Mouse (Mus musculus): ENCODE results near the gene Kcnq4.

The Kcnq4 gene

DNA sequence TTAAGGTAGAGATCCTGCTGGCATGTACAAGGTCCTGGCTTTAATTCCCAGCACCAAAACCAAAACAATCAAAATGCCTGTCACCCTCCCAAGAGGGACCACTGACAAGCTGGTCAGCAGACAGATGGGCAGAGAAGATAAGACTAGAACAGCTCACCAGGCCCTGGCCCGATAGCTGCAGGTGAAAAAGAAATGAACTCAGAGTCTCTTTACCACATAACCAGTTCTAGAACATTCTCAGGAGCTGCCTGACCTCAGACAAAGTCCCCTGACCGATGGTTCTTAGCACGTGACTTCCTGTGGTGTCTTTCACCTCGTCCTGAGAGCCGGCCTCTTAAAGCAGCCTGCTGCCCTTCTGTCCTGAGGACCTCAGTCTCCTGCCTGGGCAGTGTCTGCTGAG lies 78.8 kb downstream of the Kcnq4 start:
- DNase-seq = no peak

DNA sequence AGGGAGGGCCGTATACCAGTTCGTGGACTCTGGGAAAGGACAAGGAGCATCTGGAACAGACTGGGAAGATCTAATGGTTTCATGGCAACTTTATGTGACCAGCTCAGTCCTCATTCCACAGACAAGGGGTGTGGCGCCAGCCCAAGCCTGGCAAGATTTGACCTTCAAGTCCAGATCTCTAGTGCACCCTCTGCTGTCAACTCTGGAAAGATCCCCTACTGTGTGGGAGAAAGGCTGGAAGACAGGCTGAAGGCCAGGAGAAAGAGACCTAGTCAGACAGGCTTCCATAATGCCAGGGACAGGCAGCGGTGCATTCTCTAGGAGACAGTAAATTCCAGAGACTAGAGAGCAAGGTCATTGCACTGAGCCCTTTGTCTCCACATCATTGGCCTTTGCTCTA lies 79.9 kb downstream of the Kcnq4 start:
- DNase-seq = no peak

DNA sequence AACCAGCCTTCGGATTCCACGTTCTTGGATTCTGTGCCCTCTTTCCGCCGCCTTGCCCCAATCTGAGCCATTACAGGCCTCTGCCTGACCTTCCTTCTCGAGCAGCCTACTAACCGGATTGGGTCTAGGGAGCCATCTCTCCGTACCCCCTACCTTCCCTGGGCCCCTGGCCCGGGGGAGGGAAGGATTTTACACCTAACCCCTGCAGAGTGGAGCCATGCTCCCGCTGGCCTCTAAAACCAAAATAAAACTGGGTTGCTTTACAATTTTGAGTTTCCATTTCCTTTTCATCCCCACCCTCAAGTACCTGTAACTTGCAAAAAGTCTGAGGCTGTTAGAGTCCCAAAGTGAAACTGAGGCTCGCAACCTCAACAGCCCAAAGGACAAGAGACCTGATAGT lies 80.9 kb downstream of the Kcnq4 start:
- DNase-seq = no peak

DNA sequence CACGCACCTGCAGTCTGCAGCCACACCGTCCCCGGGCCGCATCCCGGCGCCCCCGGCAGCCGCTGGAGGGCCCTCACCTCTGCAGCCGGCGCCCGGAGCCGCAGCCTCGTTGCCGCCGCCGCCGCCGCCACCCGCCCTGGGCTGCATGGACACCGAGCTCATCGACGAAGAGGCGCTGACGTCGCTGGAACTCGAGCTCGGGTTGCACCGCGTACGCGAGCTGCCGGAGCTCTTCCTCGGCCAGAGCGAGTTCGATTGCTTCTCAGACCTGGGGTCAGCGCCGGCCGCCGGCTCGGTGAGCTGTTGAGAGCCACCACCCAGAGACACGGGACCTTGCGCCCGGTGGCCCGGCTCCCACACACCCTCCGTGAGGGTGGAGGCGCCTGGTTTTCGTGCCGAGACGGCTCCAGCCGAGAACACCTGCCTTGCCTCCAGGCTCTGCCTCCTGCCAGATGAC lies 81.3 kb downstream of the Kcnq4 start:
- DNase-seq = peak; percentile 53 to 56

DNA sequence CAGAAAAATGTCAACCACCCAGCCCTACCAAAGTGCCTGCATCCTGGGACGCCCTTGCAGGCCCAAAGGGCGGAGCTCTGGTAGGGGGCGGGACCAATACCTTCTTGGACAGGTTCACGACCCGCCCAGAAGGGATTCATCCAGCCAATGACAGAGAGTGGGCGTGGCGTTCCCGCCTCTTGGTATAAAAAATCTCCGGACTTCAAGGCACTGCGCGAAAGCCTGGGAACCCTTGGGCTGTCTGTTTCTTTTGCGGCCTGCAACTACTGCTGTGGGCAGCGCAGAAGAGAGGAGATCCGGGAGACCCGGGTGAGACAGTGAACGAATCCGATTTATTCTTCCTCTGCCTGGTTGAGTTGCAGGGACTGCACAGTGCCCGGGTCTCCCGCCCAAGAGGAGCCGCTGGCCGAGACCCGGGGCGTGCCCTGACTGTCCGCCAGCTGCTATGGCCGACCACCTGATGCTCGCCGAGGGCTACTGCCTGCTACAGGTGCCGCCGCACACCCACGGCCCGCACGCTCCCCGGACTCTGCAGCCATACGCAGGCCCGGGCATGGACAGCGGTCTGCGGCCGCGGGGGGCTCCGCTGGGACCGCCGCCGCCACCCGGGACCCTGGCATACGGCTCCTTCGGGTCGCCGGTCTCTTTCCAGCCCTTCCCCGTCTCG lies 81.9 kb downstream of the Kcnq4 start, which contains the start of gene Cited4:
TSS of gene Cited4 (plus strand) at position 215 of the 667 bp plus-strand sequence.
- DNase-seq = peak; percentile 85 to 88

DNA sequence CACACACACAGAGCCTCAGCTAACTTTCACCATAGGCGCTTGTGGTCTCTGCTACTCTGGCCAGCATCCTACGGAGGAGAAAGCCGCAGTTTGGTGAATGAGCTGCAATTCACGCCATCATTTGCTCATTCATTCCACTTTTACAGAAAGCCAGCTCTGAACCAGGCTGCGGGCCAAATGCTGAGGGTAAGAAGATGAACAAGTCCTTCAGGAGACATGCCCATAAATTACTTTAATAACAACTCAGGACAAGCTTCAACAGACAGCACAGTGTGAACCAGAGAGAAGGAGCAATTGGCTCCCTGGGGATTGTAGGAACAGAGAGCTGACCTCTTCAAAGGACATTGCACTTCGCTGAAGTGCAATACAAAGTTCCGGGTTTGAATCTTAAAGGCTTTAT lies 82.6 kb downstream of the Kcnq4 start:
- DNase-seq = no peak

DNA sequence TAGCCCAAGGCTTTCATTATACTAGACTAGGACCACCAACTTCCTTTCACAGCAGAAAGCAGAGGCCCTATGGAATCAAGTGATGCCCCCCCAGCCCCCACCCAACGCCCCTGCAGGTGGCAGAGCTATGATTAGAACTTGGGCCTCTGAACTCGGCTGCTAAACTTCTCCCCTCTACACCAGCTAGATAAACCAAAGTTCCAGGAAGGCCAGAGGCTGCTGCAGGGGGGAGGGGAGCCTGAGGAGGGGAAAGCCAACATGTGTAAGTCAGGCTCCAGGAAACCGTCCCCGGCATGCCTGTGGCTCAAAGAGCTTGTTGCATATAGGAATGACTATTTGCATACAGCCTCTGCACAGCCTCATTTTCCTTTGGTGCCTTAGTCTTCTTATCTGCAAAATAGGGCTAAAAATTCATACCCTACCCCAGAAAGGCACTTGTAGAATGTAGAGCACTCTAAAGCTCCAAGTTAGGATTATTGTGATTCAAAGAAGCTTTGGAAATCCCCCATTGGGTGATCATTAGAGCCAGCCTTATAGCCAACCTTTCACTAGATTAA lies 83.2 kb downstream of the Kcnq4 start:
- no peak for DNase-seq

DNA sequence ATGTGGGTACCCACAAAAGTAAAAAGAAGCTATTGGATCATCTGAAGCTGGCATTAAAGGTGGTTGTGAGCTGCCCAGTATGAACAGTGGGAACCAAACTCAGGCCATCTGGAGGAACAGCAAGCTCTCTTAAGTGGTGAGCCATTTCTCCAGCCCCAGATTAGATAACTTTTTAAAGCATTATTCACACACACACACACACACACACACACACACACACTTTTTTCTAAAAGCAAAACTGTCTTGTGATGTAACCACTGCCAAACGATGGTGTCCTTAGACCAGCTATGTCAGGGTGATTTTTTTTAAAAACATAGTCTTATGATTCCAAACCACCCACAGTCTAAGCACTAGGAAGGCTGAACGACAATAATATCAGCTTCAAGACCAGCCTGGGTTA lies 83.8 kb downstream of the Kcnq4 start:
- no peak for DNase-seq

DNA sequence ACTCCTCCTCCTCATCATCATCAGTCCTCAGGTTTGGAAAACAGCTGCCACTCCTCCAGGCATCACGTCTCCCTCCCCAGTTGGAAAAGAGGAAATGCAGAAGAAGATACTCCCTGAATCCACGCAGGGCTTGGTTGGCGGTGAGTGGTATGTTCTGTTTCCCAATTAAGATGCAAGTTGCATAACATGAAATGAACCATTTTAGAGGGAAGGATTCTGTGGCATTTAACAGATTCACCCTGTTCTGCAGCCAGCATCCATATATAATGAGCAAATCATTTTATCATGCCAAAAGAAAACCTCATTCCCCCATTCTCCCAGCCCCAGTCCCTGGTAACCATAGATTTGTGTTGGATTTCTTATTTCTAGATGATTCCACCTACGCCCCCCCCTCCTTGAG lies 87.9 kb downstream of the Kcnq4 start:
- no peak for DNase-seq

DNA sequence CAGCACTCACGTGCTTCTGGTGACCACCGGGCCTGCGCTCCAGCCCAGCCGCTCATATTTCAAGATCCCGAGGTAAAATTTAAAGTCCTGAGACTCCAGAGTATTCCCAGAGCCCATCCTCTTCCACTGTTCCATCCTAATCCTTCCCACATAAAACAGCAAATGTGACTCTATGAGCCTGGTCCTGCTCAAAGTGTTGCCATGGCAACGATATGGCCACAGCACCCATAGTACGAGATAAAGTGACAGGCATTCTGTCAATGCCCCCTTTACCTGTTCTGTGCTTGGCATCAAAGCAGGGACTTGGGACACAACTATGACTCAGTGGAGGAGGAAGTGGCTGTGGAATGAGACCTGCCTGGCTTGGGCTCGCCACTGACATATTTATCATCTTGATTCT lies 92.5 kb downstream of the Kcnq4 start:
- DNase-seq = no peak

DNA sequence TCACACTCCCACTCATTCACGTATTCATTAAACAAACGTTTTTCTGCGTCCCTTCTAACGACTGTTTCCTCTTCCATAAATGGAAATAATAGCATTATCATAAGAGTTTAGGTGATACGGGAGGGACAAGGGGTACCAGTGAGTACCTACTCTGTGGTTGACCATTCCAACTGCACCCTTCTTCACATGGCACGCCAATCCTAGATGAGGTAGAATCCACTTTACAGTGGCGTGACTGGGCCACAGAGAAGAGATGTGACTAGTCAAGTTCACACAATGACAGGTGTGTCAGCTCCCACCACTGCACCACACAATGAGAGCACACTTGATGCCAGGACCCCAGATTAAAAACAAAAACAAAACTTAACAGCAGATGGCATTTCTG lies 98.2 kb downstream of the Kcnq4 start:
- no peak for DNase-seq

DNA sequence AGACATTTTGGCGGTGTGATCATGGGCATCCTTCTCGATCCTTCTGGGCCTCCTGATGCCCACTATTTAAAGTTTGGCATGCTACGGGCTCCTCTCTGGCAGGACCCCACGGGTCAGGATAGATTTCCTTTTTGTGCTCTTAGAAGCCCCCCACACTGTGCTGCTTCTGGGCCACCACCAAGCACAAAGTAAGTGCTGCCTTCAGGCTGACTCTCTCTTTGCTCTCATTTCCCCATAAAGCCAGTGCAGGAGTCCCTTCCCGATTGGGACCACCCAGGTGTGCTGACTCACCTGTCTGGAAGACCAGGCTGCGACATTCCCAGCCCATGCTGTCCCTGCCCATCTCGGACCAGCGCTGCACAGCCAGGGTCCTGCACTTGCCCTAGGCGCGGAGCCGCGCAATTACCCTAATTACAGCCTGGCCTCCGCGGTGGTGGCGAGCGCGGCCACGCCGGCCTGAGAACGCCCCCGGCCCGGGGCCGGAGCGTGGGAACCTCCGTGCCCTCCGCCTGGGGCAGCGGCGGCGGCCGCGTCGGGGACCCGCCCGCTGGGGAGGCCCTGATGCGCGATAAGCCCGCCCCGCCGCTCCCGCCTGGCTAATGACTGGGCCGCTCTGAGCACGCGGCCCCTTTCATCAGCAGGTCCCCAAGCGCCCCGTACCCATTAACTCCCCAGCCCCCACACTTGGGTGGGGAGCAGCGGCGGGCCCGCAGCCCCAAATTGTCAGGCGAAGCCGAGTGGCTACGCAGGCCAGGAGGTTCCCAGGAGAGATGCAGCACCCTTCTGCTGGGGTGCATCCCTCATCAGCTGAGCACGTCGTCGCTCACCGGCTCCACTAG lies 98.8 kb downstream of the Kcnq4 start:
- DNase-seq = no peak

All from B cell, adult 2 months (primary cell).